Mouse (Mus musculus): ENCODE measurements around the gene Wfdc8. TPM values are rescaled to one million over a fixed set of nuclear protein-coding genes. Genes with fewer than 3 reads are reported as not detected.
"Not testable (repeated sequence)": the region's sequence is repeated elsewhere in the genome, so short reads cannot be mapped to it uniquely, and the experiment has no call there.

Gene Wfdc8
- not detected in 2 replicates for polyA plus RNA-seq (2012)

DNA sequence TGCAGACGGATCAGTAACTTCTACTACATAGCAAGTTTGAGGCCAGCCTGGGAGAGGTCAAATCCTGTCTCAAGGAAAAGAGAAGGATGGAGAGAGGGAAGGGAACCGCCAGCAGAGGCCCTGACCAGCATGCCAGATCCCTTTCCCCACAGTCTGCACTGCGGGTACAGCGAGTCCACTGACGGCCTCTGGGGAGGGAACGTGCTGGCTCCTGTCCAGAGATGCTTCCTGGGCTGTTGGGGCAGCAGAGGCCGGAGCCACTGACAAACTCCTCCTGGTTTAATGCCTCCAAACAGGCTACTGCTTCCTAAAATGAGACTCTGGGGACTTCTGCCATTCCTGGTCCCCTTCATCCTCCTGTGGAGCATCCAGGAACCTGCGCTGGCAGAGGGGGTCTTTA is at the start of gene Wfdc8, which contains the start of gene Wfdc6b:
TSS of gene Wfdc8 (minus strand) at position 156 of the 400 bp plus-strand sequence.
TSS of gene Wfdc6b (plus strand) at position 52 of the 400 bp plus-strand sequence.
- TF ChIP-seq GATA1 (IDR thresholded peaks at IDR 0.05; ENCODE audit: low read length): not testable (repeated sequence)

DNA sequence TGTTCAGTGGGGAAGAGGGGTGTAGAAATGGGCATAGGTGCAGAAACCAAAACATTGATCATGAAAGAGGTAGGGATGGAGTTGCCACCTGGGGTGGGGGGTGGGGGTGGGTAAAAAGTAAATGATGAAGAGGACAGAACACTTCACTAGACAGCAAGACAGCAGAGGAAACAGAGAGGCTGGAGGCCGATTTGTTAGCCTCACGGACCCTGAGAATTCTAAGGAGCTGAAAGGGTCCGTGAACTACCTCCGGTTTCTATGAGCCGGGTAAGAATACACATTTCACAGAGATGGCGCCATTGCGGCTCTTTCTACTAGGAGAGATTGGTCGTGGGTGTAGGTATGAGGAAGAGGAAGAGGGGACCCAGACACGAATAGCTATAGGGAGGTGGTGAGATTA is 43.1 kb upstream of the Wfdc8 start, which contains the start of gene Wfdc9:
TSS of gene Wfdc9 (minus strand) at position 101 of the 400 bp plus-strand sequence.
- TF ChIP-seq GATA1 (IDR thresholded peaks at IDR 0.05; ENCODE audit: low read length): no peak

DNA sequence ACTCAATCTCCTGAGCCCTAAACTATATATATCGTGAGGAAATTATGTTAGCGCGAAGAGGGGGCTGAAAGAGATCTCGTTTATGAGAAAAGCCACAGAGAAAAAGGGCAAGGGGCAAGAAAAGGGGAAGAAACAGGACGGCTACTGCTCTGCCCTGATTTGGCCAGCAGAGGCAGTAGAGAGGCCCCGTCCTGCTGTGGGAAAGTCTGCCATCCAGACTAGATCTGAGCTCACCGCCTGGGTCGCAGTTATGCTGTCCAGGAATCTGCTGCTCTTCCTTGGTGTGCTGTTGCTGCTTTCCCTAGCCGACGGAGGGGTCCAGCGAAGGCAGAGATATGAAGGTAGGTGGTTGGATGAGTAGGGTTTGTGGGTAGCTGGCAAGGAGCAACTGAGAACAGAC is 42.4 kb upstream of the Wfdc8 start, which contains the start of gene Wfdc10:
TSS of gene Wfdc10 (plus strand) at position 189 of the 400 bp plus-strand sequence.
- no peak for TF ChIP-seq GATA1 (IDR thresholded peaks at IDR 0.05; ENCODE audit: low read length)

DNA sequence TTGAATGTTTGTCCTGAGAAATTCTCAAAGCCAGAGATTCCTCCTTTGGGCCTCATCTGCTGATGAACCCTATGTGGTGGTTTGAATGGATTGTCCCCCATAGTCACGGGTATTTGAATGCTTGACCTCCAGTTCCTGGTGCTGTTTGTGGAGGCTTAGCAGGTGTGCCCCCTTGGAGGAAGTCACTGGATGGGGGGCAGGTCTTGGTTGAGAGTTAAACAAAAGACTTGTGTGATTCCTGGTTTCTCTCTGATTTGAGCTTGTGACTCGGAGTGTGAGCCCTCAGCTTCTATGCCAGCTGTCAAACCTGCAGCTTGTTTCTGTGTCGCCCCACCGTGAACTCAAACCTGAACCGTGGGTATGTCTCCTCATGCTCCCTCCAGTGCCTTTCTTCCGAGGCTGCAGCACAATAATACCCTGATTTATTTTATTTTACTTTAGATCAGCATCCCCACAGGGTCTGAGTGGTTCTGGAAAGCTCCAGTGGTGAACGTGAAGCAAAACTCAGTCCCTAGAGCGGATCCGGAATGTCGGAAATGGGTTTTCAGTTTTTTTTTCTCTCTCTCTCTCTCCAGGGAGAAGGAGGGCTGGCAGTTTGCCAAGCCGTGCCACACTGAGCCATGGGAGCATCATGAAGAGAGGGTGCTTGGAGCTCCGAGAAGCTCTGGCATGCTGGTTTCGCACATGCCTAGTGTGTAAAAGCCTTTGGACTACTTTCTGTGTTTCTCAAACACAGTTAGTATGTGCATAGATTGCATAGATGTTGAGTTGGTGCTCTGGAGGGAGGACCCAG is 28.7 kb upstream of the Wfdc8 start:
- TF ChIP-seq GATA1 (IDR thresholded peaks at IDR 0.05; ENCODE audit: low read length): no peak

DNA sequence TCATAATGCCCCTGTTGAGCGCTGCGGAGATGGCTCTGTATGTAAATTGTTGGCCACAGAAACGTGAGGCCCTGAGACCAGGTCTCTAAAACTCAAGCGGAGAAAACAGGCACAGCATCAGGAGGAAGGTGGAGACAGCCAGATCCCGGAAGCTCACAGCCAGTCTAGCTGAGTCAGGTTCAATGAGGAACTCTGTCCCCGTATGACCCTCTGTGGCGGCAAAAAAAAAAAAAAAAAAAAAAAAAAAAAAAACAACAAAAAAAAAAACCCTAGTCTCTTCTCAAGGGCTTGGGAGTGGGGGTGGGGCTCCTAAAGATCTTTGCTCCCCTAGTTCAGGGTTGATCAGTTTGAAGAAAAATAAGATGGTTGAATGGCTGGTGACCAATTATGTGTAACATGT is 27.7 kb upstream of the Wfdc8 start:
- TF ChIP-seq GATA1 (IDR thresholded peaks at IDR 0.05; ENCODE audit: low read length): no peak

DNA sequence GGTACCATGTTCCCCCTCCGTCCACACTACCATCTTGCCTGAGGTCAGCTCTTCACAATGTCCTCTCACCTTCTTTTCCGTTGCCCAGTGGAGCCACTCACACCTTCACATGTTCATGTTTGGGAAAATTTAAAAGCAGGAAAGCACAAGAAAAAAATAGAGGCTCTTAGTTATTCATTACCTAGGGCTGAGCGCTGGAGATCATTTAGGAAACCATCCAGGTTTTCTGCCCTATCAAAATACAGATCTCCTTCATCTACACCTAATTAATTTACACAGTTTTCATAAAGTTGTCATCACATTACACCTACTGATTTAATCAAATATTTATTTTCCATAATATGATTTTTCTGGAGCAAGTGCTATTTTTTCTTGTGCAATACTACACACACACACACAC is 25.3 kb upstream of the Wfdc8 start, which contains the start of gene Wfdc16:
TSS of gene Wfdc16 (minus strand) at position 101 of the 400 bp plus-strand sequence.
- no peak for TF ChIP-seq GATA1 (IDR thresholded peaks at IDR 0.05; ENCODE audit: low read length)

DNA sequence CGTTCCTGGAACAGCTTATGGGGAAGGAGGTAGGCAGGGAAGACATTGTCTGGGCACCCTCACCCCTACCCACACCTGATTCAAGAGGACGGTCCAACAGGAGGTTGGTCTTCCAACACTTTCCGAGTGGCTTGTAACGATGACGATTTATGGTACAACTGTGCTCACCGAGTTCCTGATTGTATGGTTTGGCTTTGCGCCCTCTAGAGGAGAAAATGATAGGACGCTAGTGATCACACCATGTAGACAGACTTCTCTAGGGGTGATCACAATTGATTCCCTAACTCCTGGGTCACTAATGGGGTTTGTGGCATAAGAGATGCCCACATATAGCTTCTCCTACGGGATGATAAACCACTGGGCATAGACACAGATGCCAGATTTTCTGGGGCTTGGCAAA is 21.8 kb upstream of the Wfdc8 start:
- TF ChIP-seq GATA1 (IDR thresholded peaks at IDR 0.05; ENCODE audit: low read length): no peak

DNA sequence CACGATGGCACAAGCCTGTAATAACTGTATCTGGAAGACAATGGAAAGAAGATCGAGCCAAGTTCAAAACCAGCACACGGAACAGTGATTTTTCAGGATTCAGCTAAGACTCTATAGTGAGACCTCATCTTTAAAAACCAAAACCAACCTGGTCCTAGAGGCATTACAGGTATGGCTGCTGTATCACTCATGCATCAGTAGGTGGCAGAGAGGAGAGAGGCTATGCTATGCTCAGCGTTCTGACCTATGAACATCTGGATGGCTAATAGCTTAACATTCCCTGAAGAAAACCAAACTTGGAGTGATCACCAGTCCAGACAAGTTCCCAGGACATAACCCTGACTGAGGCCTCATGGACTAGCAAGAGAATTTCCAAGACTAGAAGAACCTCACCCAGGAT is 8.3 kb upstream of the Wfdc8 start:
- TF ChIP-seq GATA1 (IDR thresholded peaks at IDR 0.05; ENCODE audit: low read length): no peak

DNA sequence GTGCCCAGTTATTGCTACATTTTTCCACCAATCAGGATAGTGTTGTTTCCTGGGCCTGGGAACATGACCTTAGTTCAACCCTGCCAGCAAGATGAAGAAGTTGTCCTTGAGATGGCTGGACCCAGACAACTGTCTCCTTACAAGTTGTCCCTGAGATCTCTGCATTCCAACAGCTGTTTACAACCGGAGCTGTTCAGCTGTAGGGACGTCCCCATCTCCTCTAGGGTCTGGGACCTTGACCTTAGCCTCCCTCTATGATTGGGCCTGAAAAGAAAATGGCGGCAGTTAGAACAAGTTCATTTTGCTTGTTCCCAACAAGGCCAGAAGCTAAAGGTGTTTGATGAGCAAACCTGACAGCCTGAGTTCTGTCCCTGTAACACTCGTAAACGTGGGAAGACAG is 5.6 kb upstream of the Wfdc8 start:
- no peak for TF ChIP-seq GATA1 (IDR thresholded peaks at IDR 0.05; ENCODE audit: low read length)

GRCm38 (mm10) chr2:164615386-164615785 is 2.0 kb upstream of the Wfdc8 start:
- no peak for TF ChIP-seq GATA1 (IDR thresholded peaks at IDR 0.05; ENCODE audit: low read length)

- TF ChIP-seq GATA1 (IDR thresholded peaks at IDR 0.05; ENCODE audit: low read length): no peak
These were observed 4.6 kb downstream of the Wfdc8 start for GRCm38 (mm10) chr2:164608781-164609180.

- no peak for TF ChIP-seq GATA1 (IDR thresholded peaks at IDR 0.05; ENCODE audit: low read length)
These were observed 9.0 kb downstream of the Wfdc8 start for GRCm38 (mm10) chr2:164604411-164604810.

- TF ChIP-seq GATA1 (IDR thresholded peaks at IDR 0.05; ENCODE audit: low read length): no peak
These were observed 9.9 kb downstream of the Wfdc8 start for GRCm38 (mm10) chr2:164603482-164603881.

DNA sequence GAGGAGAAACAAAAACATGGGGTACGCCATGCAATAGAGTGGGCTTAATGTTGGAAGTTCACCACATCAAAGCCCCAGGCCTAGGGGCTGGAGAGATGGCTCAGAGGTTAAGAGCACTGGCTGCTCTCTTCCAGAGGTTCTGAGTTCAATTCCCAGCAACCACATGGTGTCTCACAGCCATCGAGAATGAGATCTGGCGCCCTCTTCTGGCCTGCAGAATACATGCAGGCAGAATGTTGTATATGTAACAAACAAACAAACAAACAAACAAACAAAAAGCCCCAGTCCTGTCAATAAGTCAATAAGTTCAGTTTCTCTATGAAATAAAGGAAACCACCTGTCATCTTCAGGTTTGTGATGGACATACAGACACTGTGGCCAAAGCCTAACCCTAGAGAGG is 13.2 kb downstream of the Wfdc8 start:
- TF ChIP-seq GATA1 (IDR thresholded peaks at IDR 0.05; ENCODE audit: low read length): no peak

DNA sequence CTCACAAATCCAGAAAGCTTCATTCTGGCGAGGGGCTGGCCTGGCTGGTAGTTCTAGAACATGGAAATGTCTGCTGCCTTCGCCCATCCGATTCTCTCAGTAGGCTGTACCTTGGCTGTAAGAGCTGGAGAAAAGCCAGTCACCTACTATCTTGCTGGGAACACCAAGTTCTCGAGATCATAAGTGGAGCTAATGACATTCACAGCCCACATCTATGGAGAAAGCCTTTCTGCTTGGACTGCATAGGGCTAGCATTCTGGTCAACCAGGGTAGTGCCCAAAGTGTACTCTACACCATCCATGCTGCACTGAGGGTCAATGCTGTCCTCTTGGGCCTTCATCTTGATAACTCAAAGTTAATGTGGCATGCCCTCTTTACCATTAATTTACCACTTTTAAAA is 19.9 kb downstream of the Wfdc8 start, which contains the start of gene Eppin:
TSS of gene Eppin (minus strand) at position 101 of the 400 bp plus-strand sequence.
- no peak for TF ChIP-seq GATA1 (IDR thresholded peaks at IDR 0.05; ENCODE audit: low read length)

DNA sequence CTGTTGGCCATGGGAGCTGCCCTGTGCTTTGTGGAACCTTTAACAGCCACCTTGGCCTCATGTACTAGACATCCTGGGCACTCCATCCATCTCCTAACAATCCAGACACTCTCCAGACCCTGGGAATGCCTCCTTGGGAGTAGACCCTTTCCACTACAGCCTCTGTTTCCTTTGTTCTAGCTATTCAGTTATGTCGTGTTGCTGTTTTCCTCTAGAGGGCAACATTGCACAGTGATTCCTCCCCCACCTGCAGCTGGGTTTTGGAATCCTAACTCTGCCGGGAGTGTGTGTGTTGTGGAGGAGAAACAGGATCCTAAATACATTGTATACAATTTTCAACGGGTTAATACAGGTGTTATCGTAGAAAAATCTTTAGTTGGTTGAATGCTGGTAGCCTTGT is 21.4 kb downstream of the Wfdc8 start:
- no peak for TF ChIP-seq GATA1 (IDR thresholded peaks at IDR 0.05; ENCODE audit: low read length)

Measured in G1E-ER4 (cell line).